Mouse (Mus musculus) stomach, embryonic 16.5 days (tissue): Measurements from ENCODE around the gene Naa11. TPM values are rescaled to one million over a fixed set of nuclear protein-coding genes. Genes with fewer than 3 reads are reported as not detected.

Experiments
- ATAC-seq: fragments of 200-750 bp; cut with Nextera tagmentation; 2 replicates; pipeline ENCODE4 v1.8.0; 2017; ENCODE audit warnings: moderate number of reproducible peaks, moderate TSS enrichment; ENCODE audit not compliant: insufficient read depth, low FRiP score
- H3K27ac ChIP-seq: fragments of 300-500 bp; sonication (generic); 2 replicates; pipeline ENCODE4 v1.5.1; 2014; ENCODE audit warnings: low read length
- H3K27me3 ChIP-seq: fragments of 300-500 bp; sonication (generic); 2 replicates; pipeline ENCODE4 v1.6.1; 2014; ENCODE audit warnings: low read length, control low read depth, mixed read lengths; ENCODE audit not compliant: control insufficient read depth, insufficient read depth
- H3K36me3 ChIP-seq: fragments of 300-500 bp; sonication (generic); 2 replicates; pipeline ENCODE4 v1.6.1; 2014; ENCODE audit warnings: low read length; ENCODE audit not compliant: control insufficient read depth, insufficient read depth
- H3K4me1 ChIP-seq: fragments of 300-500 bp; sonication (generic); 2 replicates; pipeline ENCODE4 v1.6.1; 2014; ENCODE audit warnings: low read length, control low read depth, mixed read lengths; ENCODE audit not compliant: control insufficient read depth, insufficient read depth
- H3K4me2 ChIP-seq: fragments of 300-500 bp; sonication (generic); 2 replicates; pipeline ENCODE4 v1.6.1; 2014; ENCODE audit warnings: low read depth, low read length, mixed read lengths
- H3K4me3 ChIP-seq: fragments of 300-500 bp; sonication (generic); replicated peaks from 2 replicates; pipeline ENCODE4 v1.5.1; 2014; ENCODE audit warnings: mild to moderate bottlenecking, low read length
- H3K9ac ChIP-seq: fragments of 300-500 bp; sonication (generic); 2 replicates; pipeline ENCODE4 v1.6.1; 2014; ENCODE audit warnings: low read length
- H3K9me3 ChIP-seq: fragments of 300-500 bp; sonication (generic); replicated peaks from 2 replicates; pipeline ENCODE4 v1.6.1; 2016; ENCODE audit warnings: low read length, control low read depth; ENCODE audit not compliant: control insufficient read depth
- WGBS: fragments of 180-500 bp; shearing (Covaris S2); extraction: QIAGEN DNeasy Blood & Tissue Kit; methylation state at CpG from one replicate; pipeline ENCODE4 v1.1.7; 2014; 5-methylcytosine and 5-hydroxymethylcytosine counted together
- polyA plus RNA-seq: library from polyadenylated mRNA; unstranded; fragments of >200 nt; fragmentation: Nextera tagmentation; extraction: Ambion mirVana; gene quantifications from 2 replicates; pipeline ENCODE4 v1.2.1, GENCODE M21; 2015

The Naa11 gene
- polyA plus RNA-seq = 0.05 and 0.09 TPM in 2 replicates

DNA sequence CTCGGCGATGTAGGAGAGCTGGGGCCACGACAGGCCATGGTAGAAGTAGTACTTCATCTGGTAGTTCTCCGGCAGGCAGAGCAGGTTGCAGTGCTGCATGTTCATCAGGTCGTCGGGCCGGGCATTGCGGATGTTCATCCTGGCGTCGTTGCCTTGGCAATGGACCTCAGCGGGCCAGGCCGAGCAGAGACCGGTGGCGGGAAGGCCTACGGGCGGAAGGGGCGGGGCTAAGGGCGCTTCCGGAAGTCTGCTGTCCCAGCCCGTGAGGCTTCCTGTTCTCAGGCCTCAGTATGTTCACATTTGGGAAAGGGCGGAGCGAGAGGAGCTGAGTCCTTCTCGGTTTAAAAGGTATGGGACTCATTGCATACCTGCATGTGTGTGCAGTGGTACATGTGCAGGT lies at the start of gene Naa11:
TSS of gene Naa11 (minus strand) at position 220 of the 400 bp plus-strand sequence.
- no peaks in the 10 kb centered on the region for H3K36me3 ChIP-seq
- no peaks in the 10 kb centered on the region for H3K9me3 ChIP-seq
- no peak within 1 kb of the TSS for H3K9ac ChIP-seq
- H3K4me1 ChIP-seq = no peaks in the 10 kb centered on the region
- no peak within 1 kb of the TSS for H3K27ac ChIP-seq
- H3K4me3 ChIP-seq = no peak within 1 kb of the TSS
- H3K4me2 ChIP-seq = no peak within 1 kb of the TSS
- ATAC-seq = no peak
- no peaks in the 10 kb centered on the region for H3K27me3 ChIP-seq
- 93% methylated on average over 23 of the region's 23 CpGs for WGBS

DNA sequence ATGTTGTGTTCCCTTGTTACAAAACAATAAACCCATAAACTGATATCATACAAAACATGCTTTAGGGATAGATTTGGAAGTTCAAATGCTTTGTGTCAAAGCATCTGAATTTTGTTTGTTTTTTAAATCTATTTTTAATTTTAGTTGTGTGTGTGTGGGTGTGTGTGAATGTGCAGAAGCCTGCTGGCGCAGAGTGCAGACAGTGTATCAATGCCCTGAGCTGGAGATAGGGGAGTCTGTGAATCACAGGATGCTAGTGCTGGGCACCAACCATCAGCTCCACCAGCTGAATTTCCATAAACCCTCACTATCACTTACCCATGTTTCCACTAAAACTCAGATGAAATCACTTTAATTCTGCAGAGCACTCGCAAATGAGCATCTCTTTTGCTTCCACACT lies 40.3 kb upstream of the Naa11 start:
- no peak overlapping the region for H3K4me3 ChIP-seq
- no peak overlapping the region for H3K4me2 ChIP-seq
- WGBS = 88% methylated on average over 2 of the region's 2 CpGs
- no peaks in the 10 kb centered on the region for H3K4me1 ChIP-seq
- no peak for ATAC-seq
- no peak overlapping the region for H3K27ac ChIP-seq
- no peaks in the 10 kb centered on the region for H3K27me3 ChIP-seq
- no peak overlapping the region for H3K9ac ChIP-seq
- no peaks in the 10 kb centered on the region for H3K9me3 ChIP-seq
- no peaks in the 10 kb centered on the region for H3K36me3 ChIP-seq

DNA sequence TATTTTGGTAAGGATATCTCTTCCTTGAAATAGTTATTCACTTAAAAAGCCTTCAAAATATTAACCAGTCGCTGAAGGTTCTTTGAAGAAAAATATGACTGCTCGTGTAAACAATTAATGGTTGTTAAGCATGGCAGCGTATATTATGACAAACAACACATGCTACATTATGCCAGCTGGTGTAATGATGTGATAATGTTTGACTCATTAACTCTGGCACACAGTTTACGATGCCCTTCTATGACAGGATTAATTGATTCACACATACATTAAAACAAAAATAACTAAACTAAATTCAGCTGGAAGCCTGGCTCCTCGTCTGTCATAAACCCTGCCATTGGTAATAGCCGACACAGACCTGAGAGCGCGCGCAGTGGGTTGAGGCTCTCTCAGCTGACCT lies 37.8 kb upstream of the Naa11 start:
- 75% methylated on average over 9 of the region's 9 CpGs for WGBS
- H3K9ac ChIP-seq = no peak overlapping the region
- no peaks in the 10 kb centered on the region for H3K4me1 ChIP-seq
- no peak overlapping the region for H3K27ac ChIP-seq
- no peak overlapping the region for H3K4me2 ChIP-seq
- no peaks in the 10 kb centered on the region for H3K9me3 ChIP-seq
- no peak overlapping the region for H3K4me3 ChIP-seq
- no peaks in the 10 kb centered on the region for H3K36me3 ChIP-seq
- ATAC-seq = no peak
- H3K27me3 ChIP-seq = no peaks in the 10 kb centered on the region

- WGBS = 78% methylated on average over 2 of the region's 2 CpGs
- H3K27me3 ChIP-seq = no peaks in the 10 kb centered on the region
- no peaks in the 10 kb centered on the region for H3K36me3 ChIP-seq
- H3K27ac ChIP-seq = no peak overlapping the region
- no peak for ATAC-seq
- H3K4me2 ChIP-seq = no peak overlapping the region
- no peaks in the 10 kb centered on the region for H3K4me1 ChIP-seq
- no peak overlapping the region for H3K4me3 ChIP-seq
- no peaks in the 10 kb centered on the region for H3K9me3 ChIP-seq
- H3K9ac ChIP-seq = no peak overlapping the region
Measured at GRCm38 (mm10) chr5:97421669-97422068, 29.5 kb upstream of the Naa11 start.

- Histone ChIP-seq H3K27ac (no peak overlapping the region), H3K4me2 (no peak overlapping the region), H3K4me3 (no peak overlapping the region), H3K36me3 (no peaks in the 10 kb centered on the region), H3K9me3 (no peaks in the 10 kb centered on the region), H3K27me3 (no peaks in the 10 kb centered on the region), H3K9ac (no peak overlapping the region), H3K4me1 (no peaks in the 10 kb centered on the region)
- 71% methylated on average over 2 of the region's 2 CpGs for WGBS
- no peak for ATAC-seq
Measured at GRCm38 (mm10) chr5:97417185-97417584, 25.0 kb upstream of the Naa11 start.

GRCm38 (mm10) chr5:97415837-97416236 lies 23.7 kb upstream of the Naa11 start:
- H3K36me3 ChIP-seq = no peaks in the 10 kb centered on the region
- H3K4me3 ChIP-seq = no peak overlapping the region
- no peak overlapping the region for H3K9ac ChIP-seq
- H3K27me3 ChIP-seq = no peaks in the 10 kb centered on the region
- 79% methylated on average over 6 of the region's 6 CpGs for WGBS
- H3K27ac ChIP-seq = no peak overlapping the region
- H3K9me3 ChIP-seq = no peaks in the 10 kb centered on the region
- no peak overlapping the region for H3K4me2 ChIP-seq
- H3K4me1 ChIP-seq = no peaks in the 10 kb centered on the region
- ATAC-seq = no peak

DNA sequence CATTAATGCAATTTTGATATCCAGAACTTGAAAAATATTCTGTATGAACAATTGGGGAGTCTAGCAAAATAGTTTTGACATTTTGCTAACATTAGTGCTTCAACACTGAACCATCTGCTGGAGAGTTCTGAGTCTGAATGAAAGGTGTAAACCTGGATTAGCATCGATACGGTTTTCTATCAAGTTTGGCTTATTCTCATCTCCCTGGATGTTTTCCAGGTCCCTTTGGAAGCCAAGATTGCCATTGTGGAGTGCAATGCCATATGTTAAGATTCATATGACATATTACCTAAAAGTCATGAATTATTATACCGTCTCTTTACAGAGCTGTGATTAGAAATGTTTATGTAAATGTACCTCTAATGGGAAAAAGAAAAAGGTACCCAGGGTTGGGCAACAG lies 21.5 kb upstream of the Naa11 start:
- Histone ChIP-seq H3K4me1 (no peaks in the 10 kb centered on the region), H3K4me3 (no peak overlapping the region), H3K27ac (no peak overlapping the region), H3K9me3 (no peaks in the 10 kb centered on the region), H3K4me2 (no peak overlapping the region), H3K36me3 (no peaks in the 10 kb centered on the region), H3K27me3 (no peaks in the 10 kb centered on the region), H3K9ac (no peak overlapping the region)
- WGBS = 60% methylated on average over 3 of the region's 3 CpGs
- no peak for ATAC-seq

DNA sequence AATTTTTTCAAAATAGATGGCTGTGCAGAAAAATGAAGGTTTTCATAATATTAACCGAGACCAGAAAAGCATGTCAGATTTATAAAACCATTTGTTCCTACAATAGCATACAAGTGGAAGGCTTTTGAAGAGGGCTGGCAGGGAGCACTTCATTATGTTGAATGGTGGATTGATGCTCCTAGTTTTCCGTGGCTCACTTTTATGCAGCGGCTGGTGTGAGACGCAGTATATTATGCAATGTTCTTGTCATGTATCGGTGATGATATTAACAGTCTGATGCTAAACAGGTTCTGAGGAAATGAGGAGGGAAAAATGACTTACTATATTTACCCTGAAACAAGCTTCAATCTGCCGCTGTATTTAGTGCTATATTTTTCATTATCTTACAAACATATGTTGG lies 18.0 kb upstream of the Naa11 start:
- H3K4me1 ChIP-seq = no peaks in the 10 kb centered on the region
- H3K9ac ChIP-seq = no peak overlapping the region
- no peaks in the 10 kb centered on the region for H3K9me3 ChIP-seq
- no peak overlapping the region for H3K4me2 ChIP-seq
- no peaks in the 10 kb centered on the region for H3K27me3 ChIP-seq
- 76% methylated on average over 6 of the region's 6 CpGs for WGBS
- H3K36me3 ChIP-seq = no peaks in the 10 kb centered on the region
- H3K4me3 ChIP-seq = no peak overlapping the region
- ATAC-seq = no peak
- no peak overlapping the region for H3K27ac ChIP-seq

GRCm38 (mm10) chr5:97409234-97409704 lies 17.1 kb upstream of the Naa11 start:
- H3K4me1 ChIP-seq = no peaks in the 10 kb centered on the region
- 63% methylated on average over 4 of the region's 4 CpGs for WGBS
- H3K27ac ChIP-seq = no peak overlapping the region
- no peak overlapping the region for H3K4me3 ChIP-seq
- no peak for ATAC-seq
- no peak overlapping the region for H3K4me2 ChIP-seq
- H3K9ac ChIP-seq = no peak overlapping the region
- no peaks in the 10 kb centered on the region for H3K27me3 ChIP-seq
- no peaks in the 10 kb centered on the region for H3K9me3 ChIP-seq
- no peaks in the 10 kb centered on the region for H3K36me3 ChIP-seq

- Histone ChIP-seq H3K9ac (no peak overlapping the region), H3K27ac (no peak overlapping the region), H3K4me2 (no peak overlapping the region), H3K9me3 (no peaks in the 10 kb centered on the region), H3K27me3 (no peaks in the 10 kb centered on the region), H3K4me3 (no peak overlapping the region), H3K4me1 (no peaks in the 10 kb centered on the region), H3K36me3 (no peaks in the 10 kb centered on the region)
- ATAC-seq = no peak
Measured at GRCm38 (mm10) chr5:97401042-97401441, 8.9 kb upstream of the Naa11 start.
